In genomic region chr11:68610567-68610947, GRCm38 (mm10) we compare ENCODE assay signal across 26 mouse cellular contexts. TPM values are rescaled to one million over a fixed set of nuclear protein-coding genes. Genes with fewer than 3 reads are reported as not detected.
DNase-seq lines count a peak whose midpoint lies in the region; ATAC-seq and TF ChIP-seq lines count a peak whose summit lies in the region.
"Had no signal": no experiment of that assay in that cellular context is flagged by ENCODE, and none has a peak within 500 bp of the region (broad histone marks: within the 10 kb centered on the region; RNA-seq: fewer than 3 reads in every experiment).

No protein-coding gene starts in this region.

- no peak overlapping the region for H3K4me3 ChIP-seq in intestine, embryonic 14.5 days (ENCODE audit: low read depth, low read length)
- no peak overlapping the region for H3K4me3 ChIP-seq in intestine, postnatal 0 days (ENCODE audit: low read depth, low read length)
- H3K4me3 ChIP-seq in lung, embryonic 16.5 days (ENCODE audit: low read length) = no peak overlapping the region
- no peak overlapping the region for H3K4me3 ChIP-seq in lung, adult 2 months (replicated peaks; ENCODE audit: extremely low read depth, low read depth, low read length)
- H3K4me3 ChIP-seq in limb, embryonic 10.5 days = no peak overlapping the region
- no peak overlapping the region for H3K4me3 ChIP-seq in hindbrain, embryonic 13.5 days
- H3K4me3 ChIP-seq: embryonic facial prominence, embryonic 12.5 days; embryonic facial prominence, embryonic 15.5 days; gastrocnemius, adult 2 months; heart, embryonic 12.5 days; hindbrain, embryonic 10.5 days had no signal

- DNase-seq in intestine, embryonic 14.5 days (ENCODE audit: low spot score) = no peak
- no peak for DNase-seq in lung, adult 2 months
- DNase-seq in limb, embryonic 10.5 days (ENCODE audit: low spot score) = no peak
- DNase-seq: adrenal gland, adult 2 months; adrenal gland, postnatal 14 days; cerebellum, adult 11 months; cerebellum, adult 2 months; cerebellum, adult 9-11 months; cerebellum, postnatal 25 days; forebrain, postnatal 0 days; gastrocnemius, adult 2 months; gastrocnemius, postnatal 14 days; heart, adult 18-20 months had no signal

- no peak for TF ChIP-seq CTCF in intestine, postnatal 0 days (IDR thresholded peaks at IDR 0.05; ENCODE audit: low read depth)
- no peak for TF ChIP-seq CTCF in lung, adult 2 months (IDR thresholded peaks at IDR 0.05; ENCODE audit: insufficient read depth, low read length)

- no peak overlapping the region for H3K4me2 ChIP-seq in intestine, embryonic 14.5 days (ENCODE audit: low read length)
- H3K4me2 ChIP-seq in intestine, postnatal 0 days (replicated peaks; ENCODE audit: low read depth) = no peak overlapping the region
- no peak overlapping the region for H3K4me2 ChIP-seq in lung, embryonic 16.5 days (ENCODE audit: low read depth, low read length)
- no peak overlapping the region for H3K4me2 ChIP-seq in hindbrain, embryonic 13.5 days
- H3K4me2 ChIP-seq: embryonic facial prominence, embryonic 12.5 days; embryonic facial prominence, embryonic 15.5 days; heart, embryonic 12.5 days; hindbrain, embryonic 14.5 days had no signal

- 86% methylated on average over 8 of the region's 8 CpGs for WGBS in intestine, embryonic 14.5 days
- 78% methylated on average over 8 of the region's 8 CpGs for WGBS in intestine, postnatal 0 days
- WGBS in lung, embryonic 16.5 days = 67% methylated on average over 8 of the region's 8 CpGs
- WGBS in lung, adult 2 months = 81% methylated on average over 8 of the region's 8 CpGs
- WGBS in limb, embryonic 10.5 days = 91% methylated on average over 8 of the region's 8 CpGs
- WGBS in hindbrain, embryonic 13.5 days = 95% methylated on average over 8 of the region's 8 CpGs

- no peaks in the 10 kb centered on the region for H3K36me3 ChIP-seq in intestine, embryonic 14.5 days (ENCODE audit: control insufficient read depth, insufficient read depth, low read length)
- H3K36me3 ChIP-seq in intestine, postnatal 0 days (ENCODE audit: control insufficient read depth, insufficient read depth) = no peaks in the 10 kb centered on the region
- H3K36me3 ChIP-seq in lung, embryonic 16.5 days (ENCODE audit: control insufficient read depth, insufficient read depth, low read length) = no peaks in the 10 kb centered on the region
- no peaks in the 10 kb centered on the region for H3K36me3 ChIP-seq in limb, embryonic 10.5 days
- H3K36me3 ChIP-seq in hindbrain, embryonic 13.5 days = no peaks in the 10 kb centered on the region
- H3K36me3 ChIP-seq: embryonic facial prominence, embryonic 12.5 days; embryonic facial prominence, embryonic 15.5 days; heart, embryonic 12.5 days; hindbrain, embryonic 10.5 days had no signal

- peaks cover 28% of the 10 kb centered on the region for H3K4me1 ChIP-seq in intestine, embryonic 14.5 days (replicated peaks; ENCODE audit: control insufficient read depth, insufficient read depth, low read length)
- H3K4me1 ChIP-seq in intestine, postnatal 0 days (replicated peaks; ENCODE audit: control insufficient read depth, insufficient read depth, low read length) = no peaks in the 10 kb centered on the region
- H3K4me1 ChIP-seq in lung, embryonic 16.5 days (replicated peaks; ENCODE audit: control insufficient read depth, insufficient read depth, low read length) = peaks cover 31% of the 10 kb centered on the region
- peaks cover 3% of the 10 kb centered on the region; the same call in 1 of the 2 replicates for H3K4me1 ChIP-seq in lung, adult 2 months (ENCODE audit: control insufficient read depth, insufficient read depth, low read length)
- peaks cover 37% of the 10 kb centered on the region for H3K4me1 ChIP-seq in limb, embryonic 10.5 days
- no peaks in the 10 kb centered on the region for H3K4me1 ChIP-seq in hindbrain, embryonic 13.5 days (replicated peaks)

- H3K9me3 ChIP-seq in intestine, embryonic 14.5 days (ENCODE audit: control insufficient read depth, low read length) = no peaks in the 10 kb centered on the region
- H3K9me3 ChIP-seq in intestine, postnatal 0 days (ENCODE audit: control insufficient read depth) = no peaks in the 10 kb centered on the region
- H3K9me3 ChIP-seq in lung, embryonic 16.5 days (ENCODE audit: control insufficient read depth, low read length) = no peaks in the 10 kb centered on the region
- no peaks in the 10 kb centered on the region for H3K9me3 ChIP-seq in limb, embryonic 10.5 days (replicated peaks)
- H3K9me3 ChIP-seq in hindbrain, embryonic 13.5 days = no peaks in the 10 kb centered on the region
- H3K9me3 ChIP-seq: embryonic facial prominence, embryonic 12.5 days; embryonic facial prominence, embryonic 15.5 days; heart, embryonic 12.5 days; hindbrain, embryonic 10.5 days had no signal

- no peaks in the 10 kb centered on the region for H3K27me3 ChIP-seq in intestine, embryonic 14.5 days (replicated peaks; ENCODE audit: control insufficient read depth, insufficient read depth, low read length)
- H3K27me3 ChIP-seq in intestine, postnatal 0 days (replicated peaks; ENCODE audit: control insufficient read depth, insufficient read depth, low read length) = no peaks in the 10 kb centered on the region
- no peaks in the 10 kb centered on the region for H3K27me3 ChIP-seq in lung, embryonic 16.5 days (ENCODE audit: control insufficient read depth, insufficient read depth, low read depth, low read length)
- H3K27me3 ChIP-seq in limb, embryonic 10.5 days (ENCODE audit: low read depth, poor library complexity, severe bottlenecking) = no peaks in the 10 kb centered on the region
- no peaks in the 10 kb centered on the region for H3K27me3 ChIP-seq in hindbrain, embryonic 13.5 days
- H3K27me3 ChIP-seq: embryonic facial prominence, embryonic 12.5 days; embryonic facial prominence, embryonic 15.5 days; heart, embryonic 12.5 days had no signal

- ATAC-seq in intestine, embryonic 14.5 days (replicated peaks; ENCODE audit: low FRiP score, low TSS enrichment, low read depth) = no peak
- ATAC-seq in intestine, postnatal 0 days = no peak
- ATAC-seq in lung, embryonic 16.5 days (ENCODE audit: low read depth) = no peak
- ATAC-seq in hindbrain, embryonic 13.5 days (ENCODE audit: low FRiP score) = no peak
- ATAC-seq: CD4-positive, CD25-positive, alpha-beta regulatory T cell, adult 4 months; forebrain, embryonic 14.5 days; forebrain, postnatal 0 days; hindbrain, postnatal 0 days had no signal

- H3K9ac ChIP-seq in intestine, embryonic 14.5 days (ENCODE audit: low read length) = no peak overlapping the region
- no peak overlapping the region for H3K9ac ChIP-seq in intestine, postnatal 0 days (ENCODE audit: low read depth, low read length)
- no peak overlapping the region for H3K9ac ChIP-seq in lung, embryonic 16.5 days (ENCODE audit: low read length)
- H3K9ac ChIP-seq in hindbrain, embryonic 13.5 days = no peak overlapping the region
- H3K9ac ChIP-seq: embryonic facial prominence, embryonic 12.5 days; embryonic facial prominence, embryonic 15.5 days; forebrain, postnatal 0 days; heart, embryonic 12.5 days; hindbrain, embryonic 14.5 days had no signal

- TF ChIP-seq POLR2A in lung, adult 2 months (IDR thresholded peaks at IDR 0.05; ENCODE audit: borderline replicate concordance, extremely low read depth, low read depth, low read length) = no peak

- 0 out of 2 replicates have a peak overlapping the region, but pooled peaks have one; percentile 14 for H3K27ac ChIP-seq in intestine, embryonic 14.5 days (ENCODE audit: low read depth)
- H3K27ac ChIP-seq in intestine, postnatal 0 days (ENCODE audit: low read depth, low read length) = no peak overlapping the region
- H3K27ac ChIP-seq in lung, embryonic 16.5 days (ENCODE audit: low read length) = peak overlapping the region; percentile 19; the same call in 1 of the 2 replicates
- 0 out of 2 replicates have a peak overlapping the region, but pooled peaks have one; percentile 15 for H3K27ac ChIP-seq in limb, embryonic 10.5 days
- no peak overlapping the region for H3K27ac ChIP-seq in hindbrain, embryonic 13.5 days
- H3K27ac ChIP-seq: embryonic facial prominence, embryonic 12.5 days; embryonic facial prominence, embryonic 15.5 days; gastrocnemius, adult 2 months; hindbrain, embryonic 10.5 days; hindbrain, embryonic 14.5 days; hindbrain, postnatal 0 days had no signal

RNA-seq across cellular contexts. Expression of gene Ccdc42, which starts 23.7 kb away (rescaled TPM):
- polyA plus RNA-seq in intestine, embryonic 14.5 days (2014; fragmentation: Nextera tagmentation; extraction: Ambion mirVana) = 0.32 TPM in 2 replicates
- 0.21 TPM in 1 of 2 replicates, not detected in the other for polyA plus RNA-seq in intestine, postnatal 0 days (2015; fragmentation: Nextera tagmentation; extraction: Ambion mirVana)
- polyA plus RNA-seq in lung, embryonic 16.5 days (2015; fragmentation: Nextera tagmentation; extraction: Ambion mirVana) = 0.67 and 1.1 TPM in 2 replicates
- 5.0 and 8.5 TPM in 2 replicates for polyA plus RNA-seq in lung, adult 2 months (2012; rRNA removed)
- polyA plus RNA-seq in limb, embryonic 10.5 days (2016; fragmentation: Nextera tagmentation; extraction: Ambion mirVana) = 0.64 and 0.89 TPM in 2 replicates
- 0.27 TPM in 2 replicates for polyA plus RNA-seq in hindbrain, embryonic 13.5 days (2015; fragmentation: Nextera tagmentation; extraction: Ambion mirVana)
- polyA plus RNA-seq: adrenal gland, adult 2 months; C2C12; CD4-positive, CD25-positive, alpha-beta regulatory T cell, adult 4 months; embryonic facial prominence, embryonic 15.5 days had no signal

RNA-seq across cellular contexts. Expression of gene Mfsd6l, which starts 54.6 kb away (rescaled TPM):
- 1.7 and 2.2 TPM in 2 replicates for polyA plus RNA-seq in intestine, embryonic 14.5 days (2014; fragmentation: Nextera tagmentation; extraction: Ambion mirVana)
- 7.7 and 8.3 TPM in 2 replicates for polyA plus RNA-seq in intestine, postnatal 0 days (2015; fragmentation: Nextera tagmentation; extraction: Ambion mirVana)
- 4.1 and 4.3 TPM in 2 replicates for polyA plus RNA-seq in lung, embryonic 16.5 days (2015; fragmentation: Nextera tagmentation; extraction: Ambion mirVana)
- polyA plus RNA-seq in lung, adult 2 months (2012; rRNA removed) = 3.4 and 4.3 TPM in 2 replicates
- 0.11 and 0.16 TPM in 2 replicates for polyA plus RNA-seq in limb, embryonic 10.5 days (2016; fragmentation: Nextera tagmentation; extraction: Ambion mirVana)
- not detected in 2 replicates for polyA plus RNA-seq in hindbrain, embryonic 13.5 days (2015; fragmentation: Nextera tagmentation; extraction: Ambion mirVana)
- polyA plus RNA-seq: C2C12; CD4-positive, CD25-positive, alpha-beta regulatory T cell, adult 4 months; forebrain, embryonic 11.5 days; forebrain, embryonic 14.5 days; hindbrain, embryonic 14.5 days had no signal

Comparison
In these comparisons a context has a peak if more than half of its experiments do, and no peak if none do; other contexts are left out.
1. H3K27ac ChIP-seq: peak in intestine, embryonic 14.5 days (single experiment), lung, embryonic 16.5 days (single experiment) and limb, embryonic 10.5 days (single experiment); none in intestine, postnatal 0 days (single experiment) and hindbrain, embryonic 13.5 days (single experiment).